Mouse (Mus musculus) lung, postnatal 10 days (tissue): ENCODE measurements at regions not wholly inside any gene's neighbourhood (a gene's known extent, or its start where the extent isn't known, plus 50 kb on each side); places are given as distances from the start of the nearest gene placed in this dataset.
A peak's percentile ranks its signal among the peaks of the same experiment; 100 is the strongest.

Experiments used
- DNase-seq: peaks from one replicate; pipeline ENCODE4 v3.0.0; 2021

GRCm38 (mm10) chr10:99900955-99901835, 114.2 kb upstream of the Kitl start:
- DNase-seq: no peak

DNA sequence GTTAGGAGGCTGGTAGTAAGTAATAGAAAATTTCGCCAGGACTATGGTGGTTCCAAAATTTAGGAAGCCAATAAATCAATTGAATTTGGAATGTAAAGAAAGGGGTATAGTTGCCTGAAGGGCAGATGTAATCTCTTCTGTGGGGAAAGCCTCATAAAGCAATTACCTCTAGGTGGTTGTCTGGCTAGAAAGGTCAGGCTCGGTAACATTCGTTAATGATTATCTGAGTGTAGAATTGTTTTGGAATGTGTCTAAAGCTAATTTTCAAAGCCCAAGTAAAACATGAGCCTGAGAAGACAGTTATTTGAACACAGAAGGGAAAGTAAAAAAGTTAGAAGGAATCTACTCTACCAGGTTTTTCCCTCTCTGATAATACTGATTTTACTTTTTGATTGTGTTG, 121.4 kb upstream of the Kitl start:
- no peak for DNase-seq

DNA sequence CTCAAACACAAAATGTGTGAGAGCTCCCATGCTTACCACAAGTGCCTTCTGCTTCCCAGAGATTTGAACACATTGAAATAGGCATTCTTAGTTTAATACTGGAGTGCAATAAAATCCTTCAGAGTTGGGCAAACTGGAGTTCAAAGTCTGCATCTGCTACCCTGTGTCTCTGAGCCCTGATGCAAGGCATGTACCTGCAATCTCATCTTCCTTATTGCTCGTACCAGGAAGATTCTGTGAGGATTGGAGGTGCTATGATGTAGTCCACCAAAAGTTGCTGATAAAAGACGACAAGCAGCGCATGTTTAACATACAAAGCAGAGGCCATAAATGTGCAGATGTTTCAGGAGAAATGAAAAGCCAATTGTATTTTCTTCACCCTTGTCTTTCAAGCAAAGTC, 123.5 kb upstream of the Kitl start:
- DNase-seq: no peak

- no peak for DNase-seq
These were observed 122.4 kb upstream of the Csl start for GRCm38 (mm10) chr10:99881901-99882300.

DNA sequence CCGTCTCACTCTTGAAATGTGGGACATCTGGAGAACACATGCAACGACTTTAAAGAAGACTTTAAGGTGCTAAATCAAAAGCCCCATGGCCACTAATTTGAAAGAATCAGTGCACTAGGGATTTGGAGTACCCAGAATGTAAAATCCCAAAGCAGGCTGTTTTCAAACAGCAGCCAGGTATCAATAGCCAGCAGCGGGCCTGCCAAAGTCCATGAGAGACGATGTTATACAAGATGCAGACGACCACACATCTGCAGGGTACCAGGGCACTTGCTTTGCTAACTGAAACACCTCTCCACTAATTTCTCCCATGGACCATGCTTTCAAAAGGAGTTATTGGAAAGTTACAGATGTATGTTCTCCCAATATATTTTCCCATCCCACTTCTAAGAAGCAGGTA, 119.9 kb upstream of the Csl start:
- DNase-seq: no peak

DNA sequence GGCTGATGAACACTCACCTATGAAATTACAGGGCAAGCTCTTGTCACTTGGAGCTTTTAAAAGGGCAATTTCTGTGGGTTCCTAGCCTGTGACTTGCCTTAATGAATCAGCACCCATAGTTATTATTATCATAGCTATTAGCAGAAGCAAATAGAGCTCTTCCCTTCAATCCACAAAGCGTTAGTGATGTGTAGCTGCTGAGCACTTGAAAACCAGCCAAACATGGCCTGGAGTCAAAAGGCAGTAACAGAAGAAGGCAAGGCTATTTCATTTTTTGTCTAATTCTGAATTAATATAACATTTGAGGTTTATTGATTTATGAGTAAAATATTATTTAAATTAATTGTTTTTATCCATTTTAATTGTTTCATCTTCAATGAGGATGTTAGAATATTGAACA, 105.3 kb upstream of the Csl start:
- DNase-seq: peak; percentile 38

GRCm38 (mm10) chr10:99860322-99861089, 101.0 kb upstream of the Csl start:
- no peak for DNase-seq

- no peak for DNase-seq
These were observed 84.7 kb upstream of the Csl start for GRCm38 (mm10) chr10:99844110-99844509.

DNA sequence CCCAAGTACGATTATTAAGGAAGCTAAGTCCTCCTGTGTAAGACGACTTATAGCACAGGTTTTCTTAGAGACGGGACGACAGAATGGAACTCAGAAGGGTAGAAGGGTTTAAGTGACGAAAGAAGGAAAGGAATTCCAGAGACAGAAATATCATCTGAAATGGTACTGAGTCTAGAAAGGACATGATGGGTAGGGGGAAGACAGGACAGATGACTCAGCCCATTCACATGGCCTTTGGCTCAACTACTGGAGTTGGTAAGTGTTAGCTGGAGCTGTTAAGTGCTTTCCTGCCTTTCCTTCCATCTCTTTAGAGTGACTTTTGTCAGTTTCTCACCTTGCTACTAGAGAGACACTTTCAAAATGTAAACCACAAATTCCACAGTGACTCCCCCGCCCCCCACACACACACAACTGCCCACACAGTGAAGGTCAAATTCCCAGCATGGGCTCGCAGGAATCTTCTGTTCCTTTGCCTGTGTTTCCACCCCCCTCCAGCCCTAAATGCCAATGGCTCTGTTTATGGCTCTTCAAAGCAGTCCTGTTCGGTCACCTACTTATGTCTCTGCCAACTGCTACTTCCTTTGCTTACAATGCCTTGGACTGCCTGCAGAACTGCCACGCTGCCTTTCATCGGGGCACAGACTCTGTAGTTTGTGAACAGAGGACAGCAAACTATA, 81.8 kb upstream of the Csl start:
- peak; percentile 41 for DNase-seq

DNA sequence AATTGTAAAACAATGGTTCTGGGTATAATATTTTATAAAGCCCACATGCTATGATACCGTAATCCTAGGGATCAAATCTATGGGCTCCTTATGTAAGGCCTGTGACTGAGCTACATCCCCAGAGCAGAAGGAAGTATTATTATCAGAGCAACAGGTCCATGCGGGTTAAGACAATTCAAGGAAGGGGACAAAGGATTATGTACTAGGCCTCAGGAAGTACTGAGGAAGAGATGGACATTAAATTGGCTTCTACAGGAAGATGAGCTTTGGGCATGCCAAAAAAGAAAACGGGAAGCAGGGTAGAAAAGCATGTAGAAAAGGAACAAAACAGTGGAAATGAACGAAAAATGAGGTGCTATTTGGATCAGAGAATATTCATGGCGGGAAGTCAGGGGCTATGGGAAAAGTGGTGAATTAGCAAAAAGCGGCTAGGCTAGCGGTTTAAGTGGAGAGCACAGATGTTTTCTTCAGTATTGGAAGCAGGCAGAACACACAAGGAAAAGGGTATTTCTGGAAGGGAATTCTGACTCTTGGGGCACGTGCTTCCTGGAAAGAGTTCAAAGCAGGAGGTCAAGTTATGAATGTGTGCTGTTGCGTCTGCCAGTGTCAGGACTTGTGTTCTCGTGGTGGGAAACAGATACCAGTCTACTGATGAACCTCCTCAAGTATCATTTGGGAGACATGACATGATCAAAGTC, 80.9 kb upstream of the Csl start:
- DNase-seq: peak; percentile 38

DNA sequence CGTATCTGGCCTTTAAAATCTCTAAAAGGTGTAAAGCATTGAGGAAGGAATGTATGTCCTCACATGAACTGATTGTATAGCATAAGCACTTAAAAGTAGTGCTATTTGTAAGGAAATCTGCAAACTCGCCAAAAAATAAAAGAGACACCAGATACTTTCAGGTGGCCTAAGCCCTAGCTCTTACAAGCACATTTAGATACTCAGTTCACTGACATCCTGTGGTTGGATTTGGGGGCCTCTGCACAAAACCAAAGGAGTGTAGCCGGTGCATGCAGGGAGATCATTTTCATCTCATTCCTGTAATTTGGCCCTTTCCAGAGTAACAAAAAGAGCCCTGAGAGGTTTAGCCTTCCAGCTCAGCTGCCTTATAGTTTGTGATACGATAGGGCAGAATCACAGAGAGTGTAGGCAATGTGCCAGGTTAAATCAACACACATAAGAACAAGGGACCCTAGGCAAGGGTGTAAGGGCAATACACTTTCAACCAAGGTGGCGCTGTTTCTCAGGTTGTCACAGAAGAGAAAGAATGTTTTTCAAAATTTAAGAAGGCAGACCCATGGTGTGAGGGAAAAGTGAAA, 77.5 kb upstream of the Csl start:
- DNase-seq: no peak

- peak; percentile 58 for DNase-seq
These were observed 75.6 kb upstream of the Csl start for GRCm38 (mm10) chr10:99834905-99835633.

DNA sequence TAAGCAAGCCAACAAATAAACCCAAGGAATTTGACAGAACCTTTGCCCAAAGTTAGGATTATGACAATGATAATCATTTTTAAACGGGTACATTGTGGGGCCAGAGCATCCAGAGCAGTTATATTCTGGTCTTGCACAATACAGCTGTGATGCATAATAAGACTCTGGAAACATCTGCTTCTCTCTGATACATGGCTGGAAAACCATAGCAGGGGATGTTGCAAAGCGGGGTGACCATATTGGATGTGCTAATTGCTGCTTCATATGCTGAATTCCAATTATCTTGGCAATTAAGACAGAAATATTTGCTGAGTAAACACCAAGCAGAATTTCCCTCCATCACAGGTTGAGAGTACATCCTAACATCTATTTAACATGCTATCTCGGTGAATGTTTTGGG, 70.5 kb upstream of the Csl start:
- no peak for DNase-seq

- no peak for DNase-seq
These were observed 68.0 kb upstream of the Csl start for GRCm38 (mm10) chr10:99827476-99827875.

GRCm38 (mm10) chr10:99825881-99826280, 66.4 kb upstream of the Csl start:
- no peak for DNase-seq

DNA sequence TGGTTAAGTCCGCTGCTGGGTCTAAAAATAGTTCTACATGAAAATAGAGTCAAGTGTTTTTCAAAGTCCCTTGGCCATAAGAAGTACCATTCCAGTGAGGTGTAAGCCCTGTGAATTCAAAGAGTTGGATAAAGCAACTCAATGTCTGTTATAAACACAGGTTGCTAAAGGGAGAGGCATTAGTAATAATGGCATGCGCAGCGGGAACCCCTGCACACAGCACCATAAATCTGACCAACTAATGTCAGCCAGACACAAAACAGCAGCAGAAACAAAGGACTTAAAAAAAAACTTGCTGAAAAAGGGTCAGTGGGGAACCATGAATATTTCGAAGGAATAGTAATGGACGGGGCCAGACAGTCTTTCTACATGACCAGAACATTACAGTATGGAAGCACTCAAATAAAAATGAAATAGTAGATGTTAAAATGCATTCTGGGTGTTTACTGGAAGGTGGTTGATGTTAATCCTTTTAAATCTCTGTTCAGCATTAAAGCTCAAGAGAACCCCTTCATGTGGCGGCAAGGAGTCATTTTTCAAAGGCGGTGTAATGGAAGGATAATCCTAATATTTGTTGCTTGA, 52.7 kb upstream of the Csl start:
- no peak for DNase-seq

DNA sequence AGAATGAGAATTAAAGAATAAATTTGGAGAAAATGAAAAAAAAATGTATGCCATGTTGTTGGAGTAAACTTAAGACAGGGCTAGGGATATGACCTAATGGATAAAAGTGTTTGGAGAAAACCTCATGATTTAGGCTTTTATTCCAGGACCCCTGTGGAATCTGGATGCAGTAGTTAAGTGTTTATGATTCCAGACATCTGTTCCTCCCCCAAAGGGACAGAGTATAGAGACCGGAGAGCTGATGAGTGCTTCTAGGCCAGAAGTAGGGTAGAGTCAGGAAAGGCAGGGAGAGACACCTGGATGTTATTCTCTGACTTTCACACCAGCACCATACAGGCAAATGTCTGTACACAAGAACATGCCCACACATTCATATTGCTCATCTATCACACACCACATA, 52.0 kb upstream of the Csl start:
- no peak for DNase-seq
